Mouse (Mus musculus) ES-Bruce4 (cell line): ENCODE results near the gene Wnt3a.

Source experiments
- CTCF ChIP-seq: IDR thresholded peaks from one replicate; pipeline ENCODE4 v1.8.1; 2011; ENCODE audit warnings: low read depth, low read length
- EP300 ChIP-seq: IDR thresholded peaks from 2 replicates; pipeline ENCODE4 v1.6.1; 2011; ENCODE audit warnings: low read depth, low read length; ENCODE audit not compliant: insufficient read depth
- POLR2A ChIP-seq: IDR thresholded peaks from one replicate; pipeline ENCODE4 v1.8.1; 2011; ENCODE audit warnings: low read length; ENCODE audit not compliant: insufficient read depth

- TF ChIP-seq CTCF (no peak), POLR2A (no peak), EP300 (no peak)
Measured at GRCm38 (mm10) chr11:59226251-59226650, 64.3 kb downstream of the Wnt3a start.
